Mouse (Mus musculus) spleen, adult 12 weeks (tissue): ENCODE data around the gene Klhl12.
A peak's percentile ranks its signal among the peaks of the same experiment; 100 is the strongest.
"Not testable (repeated sequence)": the region's sequence is repeated elsewhere in the genome, so short reads cannot be mapped to it uniquely, and the experiment has no call there.

Experiments used
- DNase-seq: peaks from one replicate; pipeline ENCODE4 v3.0.0; 2022; ENCODE audit warnings: low spot score

Gene Klhl12

GRCm38 (mm10) chr1:134515891-134516290, 60.6 kb downstream of the Klhl12 start:
- no peak for DNase-seq

GRCm38 (mm10) chr1:134516491-134517198, 61.3 kb downstream of the Klhl12 start:
- DNase-seq: no peak

GRCm38 (mm10) chr1:134517841-134518240, 62.5 kb downstream of the Klhl12 start:
- DNase-seq: not testable (repeated sequence)

GRCm38 (mm10) chr1:134518677-134519076, 63.3 kb downstream of the Klhl12 start:
- DNase-seq: peak; percentile 72

- not testable (repeated sequence) for DNase-seq
Observed at GRCm38 (mm10) chr1:134519201-134519600, 63.9 kb downstream of the Klhl12 start.

- DNase-seq: no peak
Observed at GRCm38 (mm10) chr1:134520001-134520721, 64.8 kb downstream of the Klhl12 start.

- DNase-seq: no peak
Observed at GRCm38 (mm10) chr1:134521163-134521562, 65.8 kb downstream of the Klhl12 start.

GRCm38 (mm10) chr1:134522325-134522724, 67.0 kb downstream of the Klhl12 start:
- no peak for DNase-seq

- DNase-seq: no peak
Observed at GRCm38 (mm10) chr1:134524424-134524823, 69.1 kb downstream of the Klhl12 start.

GRCm38 (mm10) chr1:134525015-134525414, 69.7 kb downstream of the Klhl12 start:
- no peak for DNase-seq

- DNase-seq: peak; percentile 55
Observed at GRCm38 (mm10) chr1:134526752-134527151, 71.4 kb downstream of the Klhl12 start.

GRCm38 (mm10) chr1:134530618-134531017, 75.3 kb downstream of the Klhl12 start:
- DNase-seq: no peak

- DNase-seq: not testable (repeated sequence)
Observed at GRCm38 (mm10) chr1:134533710-134534109, 78.4 kb downstream of the Klhl12 start.

GRCm38 (mm10) chr1:134535054-134535453, 79.7 kb downstream of the Klhl12 start:
- no peak for DNase-seq

GRCm38 (mm10) chr1:134535513-134535912, 80.2 kb downstream of the Klhl12 start:
- DNase-seq: no peak

GRCm38 (mm10) chr1:134540610-134541009, 85.3 kb downstream of the Klhl12 start:
- DNase-seq: no peak
